Mouse (Mus musculus): Measurements from ENCODE around the gene Arhgap1. TPM values are rescaled to one million over a fixed set of nuclear protein-coding genes. Genes with fewer than 3 reads are reported as not detected.

Gene Arhgap1
- polyA plus RNA-seq, 2 experiments: 22.4 to 32.1 TPM

GRCm38 (mm10) chr2:91627486-91627885 lies 22.2 kb upstream of the Arhgap1 start:
- 62% methylated on average over 5 of the region's 5 CpGs for WGBS (ENCODE audit: insufficient replicate concordance)
- no peak overlapping the region for H3K4me3 ChIP-seq (ENCODE audit: insufficient read depth in 1 of 2, low read depth in 2 of 2, low read length in 2 of 2)

GRCm38 (mm10) chr2:91628171-91628570 lies 21.5 kb upstream of the Arhgap1 start:
- no peak for DNase-seq (ENCODE audit: low read depth in 3 of 3, low spot score in 3 of 3)
- H3K4me2 ChIP-seq (ENCODE audit: low read depth): no peak overlapping the region
- no peak for ATAC-seq (ENCODE audit: insufficient read depth)
- H3K9me3 ChIP-seq (ENCODE audit: control insufficient read depth, low read length): no peaks in the 10 kb centered on the region
- no peak overlapping the region for H3K27ac ChIP-seq
- H3K27me3 ChIP-seq (ENCODE audit: control insufficient read depth, insufficient read depth, low read length): no peaks in the 10 kb centered on the region
- H3K9ac ChIP-seq (replicated peaks): no peak overlapping the region
- H3K4me1 ChIP-seq (replicated peaks; ENCODE audit: control insufficient read depth in 2 of 2, insufficient read depth in 2 of 2, low read length in 1 of 2): no peaks in the 10 kb centered on the region
- TF ChIP-seq EP300 (IDR thresholded peaks at IDR 0.05; ENCODE audit: low read depth) (no peak), CTCF (IDR thresholded peaks at IDR 0.05; ENCODE audit: low read depth) (no peak)
- no peak overlapping the region for H3K4me3 ChIP-seq (ENCODE audit: insufficient read depth in 1 of 2, low read depth in 2 of 2, low read length in 2 of 2)
- H3K36me3 ChIP-seq (replicated peaks; ENCODE audit: control insufficient read depth, insufficient read depth, low read depth): no peaks in the 10 kb centered on the region; the same call in 1 of the 2 replicates
- 82% methylated on average over 8 of the region's 8 CpGs for WGBS (ENCODE audit: insufficient replicate concordance)

More at GRCm38 (mm10) chr2:91627486-91627885, 22.2 kb upstream of the Arhgap1 start:
- TF ChIP-seq CTCF (IDR thresholded peaks at IDR 0.05; ENCODE audit: low read depth): no peak
- no peak for TF ChIP-seq EP300 (IDR thresholded peaks at IDR 0.05; ENCODE audit: low read depth)
- DNase-seq (ENCODE audit: low read depth in 3 of 3, low spot score in 3 of 3) (no peak), ATAC-seq (ENCODE audit: insufficient read depth) (no peak)
- no peaks in the 10 kb centered on the region for H3K4me1 ChIP-seq (replicated peaks; ENCODE audit: control insufficient read depth in 2 of 2, insufficient read depth in 2 of 2, low read length in 1 of 2)
- H3K27ac ChIP-seq: no peak overlapping the region
- no peaks in the 10 kb centered on the region for H3K27me3 ChIP-seq (ENCODE audit: control insufficient read depth, insufficient read depth, low read length)
- H3K36me3 ChIP-seq (replicated peaks; ENCODE audit: control insufficient read depth, insufficient read depth, low read depth): no peaks in the 10 kb centered on the region; the same call in 1 of the 2 replicates
- H3K4me2 ChIP-seq (ENCODE audit: low read depth): no peak overlapping the region
- H3K9me3 ChIP-seq (ENCODE audit: control insufficient read depth, low read length): no peaks in the 10 kb centered on the region
- H3K9ac ChIP-seq (replicated peaks): no peak overlapping the region

GRCm38 (mm10) chr2:91629682-91630081 lies 20.0 kb upstream of the Arhgap1 start:
- TF ChIP-seq EP300 (IDR thresholded peaks at IDR 0.05; ENCODE audit: low read depth) (no peak), CTCF (IDR thresholded peaks at IDR 0.05; ENCODE audit: low read depth) (peak; percentile 33; the same call in 1 of the 2 replicates)
- H3K4me1 ChIP-seq (replicated peaks; ENCODE audit: control insufficient read depth in 2 of 2, insufficient read depth in 2 of 2, low read length in 1 of 2): peaks cover 0 to 4% of the 10 kb centered on the region in 2 experiments; a peak in 3 of 4 replicates
- no peaks in the 10 kb centered on the region for H3K27me3 ChIP-seq (ENCODE audit: control insufficient read depth, insufficient read depth, low read length)
- H3K4me3 ChIP-seq (ENCODE audit: insufficient read depth in 1 of 2, low read depth in 2 of 2, low read length in 2 of 2): no peak overlapping the region
- H3K9ac ChIP-seq (replicated peaks): no peak overlapping the region
- H3K4me2 ChIP-seq (ENCODE audit: low read depth): no peak overlapping the region
- H3K27ac ChIP-seq: no peak overlapping the region
- no peaks in the 10 kb centered on the region; the same call in 1 of the 2 replicates for H3K36me3 ChIP-seq (replicated peaks; ENCODE audit: control insufficient read depth, insufficient read depth, low read depth)
- H3K9me3 ChIP-seq (ENCODE audit: control insufficient read depth, low read length): no peaks in the 10 kb centered on the region
- no peak for DNase-seq (ENCODE audit: low read depth in 3 of 3, low spot score in 3 of 3)
- no peak for ATAC-seq (ENCODE audit: insufficient read depth)
- 76% methylated on average over 18 of the region's 18 CpGs for WGBS (ENCODE audit: insufficient replicate concordance)

- Histone ChIP-seq H3K9me3 (ENCODE audit: control insufficient read depth, low read length) (no peaks in the 10 kb centered on the region), H3K4me3 (ENCODE audit: insufficient read depth in 1 of 2, low read depth in 2 of 2, low read length in 2 of 2) (no peak overlapping the region), H3K4me1 (replicated peaks; ENCODE audit: control insufficient read depth in 2 of 2, insufficient read depth in 2 of 2, low read length in 1 of 2) (peaks cover 3 to 10% of the 10 kb centered on the region in 2 experiments), H3K4me2 (ENCODE audit: low read depth) (no peak overlapping the region), H3K36me3 (replicated peaks; ENCODE audit: control insufficient read depth, insufficient read depth, low read depth) (no peaks in the 10 kb centered on the region; the same call in 1 of the 2 replicates), H3K27ac (no peak overlapping the region), H3K9ac (replicated peaks) (no peak overlapping the region), H3K27me3 (ENCODE audit: control insufficient read depth, insufficient read depth, low read length) (no peaks in the 10 kb centered on the region)
- 79% methylated on average over 12 of the region's 12 CpGs for WGBS (ENCODE audit: insufficient replicate concordance)
- DNase-seq (ENCODE audit: low read depth in 3 of 3, low spot score in 3 of 3) (no peak), ATAC-seq (ENCODE audit: insufficient read depth) (no peak)
- TF ChIP-seq CTCF (IDR thresholded peaks at IDR 0.05; ENCODE audit: low read depth) (no peak), EP300 (IDR thresholded peaks at IDR 0.05; ENCODE audit: low read depth) (no peak)
These were observed 19.3 kb upstream of the Arhgap1 start for GRCm38 (mm10) chr2:91630384-91630783.

GRCm38 (mm10) chr2:91631826-91632225 lies 17.8 kb upstream of the Arhgap1 start:
- no peak for DNase-seq (ENCODE audit: low read depth in 3 of 3, low spot score in 3 of 3)
- no peak overlapping the region for H3K27ac ChIP-seq
- no peak for ATAC-seq (ENCODE audit: insufficient read depth)
- H3K4me1 ChIP-seq (replicated peaks; ENCODE audit: control insufficient read depth in 2 of 2, insufficient read depth in 2 of 2, low read length in 1 of 2): peaks cover 3 to 18% of the 10 kb centered on the region in 2 experiments
- WGBS (ENCODE audit: insufficient replicate concordance): 59% methylated on average over 5 of the region's 5 CpGs
- H3K27me3 ChIP-seq (ENCODE audit: control insufficient read depth, insufficient read depth, low read length): no peaks in the 10 kb centered on the region
- H3K9me3 ChIP-seq (ENCODE audit: control insufficient read depth, low read length): no peaks in the 10 kb centered on the region
- H3K4me3 ChIP-seq (ENCODE audit: insufficient read depth in 1 of 2, low read depth in 2 of 2, low read length in 2 of 2): no peak overlapping the region
- H3K9ac ChIP-seq (replicated peaks): no peak overlapping the region
- TF ChIP-seq EP300 (IDR thresholded peaks at IDR 0.05; ENCODE audit: low read depth): no peak
- TF ChIP-seq CTCF (IDR thresholded peaks at IDR 0.05; ENCODE audit: low read depth): no peak
- no peak overlapping the region for H3K4me2 ChIP-seq (ENCODE audit: low read depth)
- H3K36me3 ChIP-seq (replicated peaks; ENCODE audit: control insufficient read depth, insufficient read depth, low read depth): no peaks in the 10 kb centered on the region; the same call in 1 of the 2 replicates
